Mouse (Mus musculus) liver, embryonic 12.5 days (tissue): ENCODE measurements around the gene Nbeal2. TPM values are rescaled to one million over a fixed set of nuclear protein-coding genes. Genes with fewer than 3 reads are reported as not detected.

Experiments
- ATAC-seq: fragments of 200-750 bp; cut with Nextera tagmentation; 2 replicates; pipeline ENCODE4 v1.8.0; 2017; ENCODE audit warnings: moderate number of reproducible peaks, mild to moderate bottlenecking, moderate library complexity
- H3K27ac ChIP-seq: fragments of 300-500 bp; sonication (generic); 2 replicates; pipeline ENCODE4 v1.5.1; 2016; ENCODE audit warnings: mild to moderate bottlenecking
- H3K27me3 ChIP-seq: fragments of 300-500 bp; sonication (generic); replicated peaks from 2 replicates; pipeline ENCODE4 v1.6.1; 2016; ENCODE audit warnings: mild to moderate bottlenecking, moderate library complexity
- H3K36me3 ChIP-seq: fragments of 300-500 bp; sonication (generic); 2 replicates; pipeline ENCODE4 v1.6.1; 2016; ENCODE audit warnings: mild to moderate bottlenecking, moderate library complexity
- H3K4me1 ChIP-seq: fragments of 300-500 bp; sonication (generic); 2 replicates; pipeline ENCODE4 v1.6.1; 2016
- H3K4me2 ChIP-seq: fragments of 300-500 bp; sonication (generic); 2 replicates; pipeline ENCODE4 v1.6.1; 2016; ENCODE audit warnings: mild to moderate bottlenecking, moderate library complexity
- H3K4me3 ChIP-seq: fragments of 300-500 bp; sonication (generic); 2 replicates; pipeline ENCODE4 v1.5.1; 2016; ENCODE audit warnings: mild to moderate bottlenecking, moderate library complexity
- H3K9ac ChIP-seq: fragments of 300-500 bp; sonication (generic); 2 replicates; pipeline ENCODE4 v1.6.1; 2016; ENCODE audit warnings: mild to moderate bottlenecking, moderate library complexity
- H3K9me3 ChIP-seq: fragments of 300-500 bp; sonication (generic); replicated peaks from 2 replicates; pipeline ENCODE4 v1.6.1; 2016; ENCODE audit warnings: mild to moderate bottlenecking, moderate library complexity
- WGBS: fragments of 180-500 bp; shearing (Covaris S2); methylation state at CpG from one replicate; pipeline ENCODE4 v1.1.7; 2016; ENCODE audit not compliant: insufficient replicate concordance; 5-methylcytosine and 5-hydroxymethylcytosine counted together
- polyA plus RNA-seq: library from polyadenylated mRNA; unstranded; fragments of >200 nt; fragmentation: Nextera tagmentation; extraction: Ambion mirVana; gene quantifications from 2 replicates; pipeline ENCODE4 v1.2.1, GENCODE M21; 2016

Gene Nbeal2
- polyA plus RNA-seq, 1 experiment from 2014 or later: 4.7 TPM

DNA sequence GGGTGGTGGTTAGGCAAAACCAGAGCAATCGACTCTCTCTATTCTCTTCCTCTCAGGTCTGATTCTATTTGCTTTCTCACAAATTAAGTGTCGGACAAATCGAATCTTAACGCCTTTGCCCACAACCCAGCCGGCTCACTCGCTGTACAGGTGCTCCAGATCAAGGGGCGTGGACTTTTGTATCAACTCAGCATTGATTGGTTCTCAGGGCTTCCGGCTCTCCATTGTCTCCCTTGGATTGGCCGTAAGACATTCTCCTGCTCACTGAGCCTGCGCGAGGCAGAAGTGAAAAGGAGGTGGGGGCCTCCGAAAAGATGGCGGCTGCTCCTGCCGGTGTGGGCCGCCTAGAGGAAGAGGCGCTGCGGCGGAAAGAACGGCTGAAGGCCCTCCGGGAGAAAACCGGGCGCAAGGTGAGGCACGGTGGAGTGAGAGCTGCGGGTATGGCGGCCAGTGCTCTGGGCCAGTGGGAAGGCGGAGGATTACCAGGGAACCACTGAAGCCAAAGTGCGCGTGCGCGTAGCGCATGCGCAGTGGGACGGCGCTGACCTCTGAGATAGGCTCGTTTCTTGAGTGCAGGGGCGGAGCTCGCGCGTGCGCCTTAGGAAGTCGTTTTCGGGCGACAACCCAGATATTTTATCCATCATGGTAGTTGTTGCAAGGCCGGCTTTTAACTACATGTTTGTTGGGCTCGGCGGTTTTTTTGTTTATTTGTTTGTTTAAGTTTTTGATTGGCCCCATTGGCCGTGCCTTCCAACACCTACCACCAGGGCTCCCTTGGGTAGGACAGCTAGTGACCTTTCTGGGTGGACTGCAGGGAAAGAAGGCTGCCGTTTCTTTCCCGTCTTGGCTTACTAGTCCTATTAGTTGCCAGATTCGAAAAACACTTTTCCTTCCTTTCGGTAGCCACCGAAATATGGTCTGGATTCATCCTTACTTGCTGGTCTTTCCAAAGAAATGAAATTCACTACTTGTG is 2.6 kb upstream of the Nbeal2 start, which contains the start of gene Ccdc12:
Ccdc12 (plus strand) TSS at position 255 of the 973 bp plus-strand sequence.
- H3K4me1 ChIP-seq: peaks cover 85% of the 10 kb centered on the region
- WGBS: under 1% methylated on average over 52 of the region's 52 CpGs

DNA sequence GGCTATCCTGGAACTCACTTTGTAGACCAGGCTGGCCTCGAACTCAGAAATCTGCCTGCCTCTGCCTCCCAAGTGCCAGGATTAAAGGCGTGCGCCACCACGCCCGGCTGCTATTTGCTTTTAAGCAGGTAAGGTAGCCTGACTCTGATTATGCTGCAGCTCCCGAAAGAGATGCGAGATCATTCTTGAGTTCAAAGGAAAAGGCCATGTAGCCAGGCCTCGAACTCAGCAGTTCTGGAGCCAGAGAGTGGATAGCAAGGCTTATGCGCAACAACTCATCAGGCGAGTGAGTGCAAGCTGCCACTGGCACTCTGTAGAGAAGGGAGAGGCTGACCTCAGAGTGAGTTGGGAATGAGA is 1.7 kb upstream of the Nbeal2 start:
- WGBS: 88% methylated on average over 10 of the region's 10 CpGs
- Histone ChIP-seq H3K9ac (peak overlapping the region; percentile 88; the same call in 1 of the 2 replicates), H3K4me3 (peak overlapping the region; percentile 79), H3K4me1 (peaks cover 76% of the 10 kb centered on the region), H3K27ac (peak overlapping the region; percentile 89), H3K36me3 (peaks cover 19% of the 10 kb centered on the region), H3K4me2 (peak overlapping the region; percentile 99), H3K27me3 (peaks cover 30% of the 10 kb centered on the region), H3K9me3 (no peaks in the 10 kb centered on the region)
- no peak for ATAC-seq

More for the DNA sequence above, 2.6 kb upstream of the Nbeal2 start, which contains the start of gene Ccdc12:
- Histone ChIP-seq H3K9me3 (no peaks in the 10 kb centered on the region), H3K4me2 (peak within 1 kb of the TSS; percentile 99), H3K36me3 (peaks cover 19% of the 10 kb centered on the region), H3K4me3 (peak within 1 kb of the TSS; percentile 79), H3K27ac (peak within 1 kb of the TSS; percentile 89), H3K27me3 (peaks cover 23% of the 10 kb centered on the region), H3K9ac (peak within 1 kb of the TSS; percentile 88)
- peak; percentile 84 for ATAC-seq

DNA sequence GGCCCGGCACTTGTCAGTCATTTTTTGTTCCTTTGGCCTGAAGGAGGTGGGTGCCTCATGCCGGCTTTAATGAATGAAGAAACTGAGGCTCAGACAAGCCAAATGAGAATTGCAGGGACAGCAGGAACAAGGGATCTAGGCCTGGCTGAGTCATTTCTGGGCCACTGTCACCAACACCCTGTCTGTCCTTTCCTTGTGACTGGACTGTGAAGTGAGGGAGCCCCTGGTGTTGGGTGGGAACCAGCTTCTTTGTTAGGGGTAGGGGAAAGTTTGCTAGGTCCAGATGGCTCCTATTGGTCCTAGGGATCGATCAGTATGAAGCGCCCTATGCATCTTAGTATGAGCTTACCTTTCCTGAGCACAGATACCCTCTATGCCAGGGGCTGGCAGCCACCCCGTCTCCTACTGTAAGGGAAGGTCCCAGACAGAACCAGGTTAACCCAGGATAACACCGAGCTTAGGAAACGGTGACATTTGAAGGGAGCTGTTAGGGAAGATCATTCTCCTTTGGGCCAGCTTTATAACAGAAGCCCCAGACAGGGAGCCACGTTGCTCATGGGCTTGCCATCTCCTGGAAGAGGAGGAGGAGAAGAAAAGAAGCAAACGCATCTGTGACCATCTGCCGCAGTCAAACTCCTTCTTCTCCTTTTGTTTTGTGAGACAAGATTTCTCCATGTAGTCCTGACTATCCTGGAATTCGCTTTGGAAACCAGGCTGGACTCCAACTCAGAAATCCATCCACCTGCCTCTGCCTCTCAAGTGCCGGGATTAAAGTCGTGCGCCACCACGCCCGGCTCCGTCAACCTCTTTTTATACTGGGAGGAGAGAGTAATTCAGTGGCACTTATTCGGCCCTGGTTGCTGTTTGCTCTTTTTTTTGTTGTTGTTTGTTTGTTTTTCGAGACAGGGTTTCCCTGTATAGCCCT is 1.0 kb upstream of the Nbeal2 start:
- Histone ChIP-seq H3K27ac (peak overlapping the region; percentile 89), H3K9me3 (no peaks in the 10 kb centered on the region), H3K4me3 (peak overlapping the region; percentile 74), H3K4me2 (peak overlapping the region; percentile 99), H3K9ac (peak overlapping the region; percentile 80), H3K36me3 (peaks cover 14% of the 10 kb centered on the region), H3K27me3 (peaks cover 34% of the 10 kb centered on the region), H3K4me1 (peaks cover 69% of the 10 kb centered on the region)
- no peak for ATAC-seq
- 81% methylated on average over 19 of the region's 19 CpGs for WGBS

DNA sequence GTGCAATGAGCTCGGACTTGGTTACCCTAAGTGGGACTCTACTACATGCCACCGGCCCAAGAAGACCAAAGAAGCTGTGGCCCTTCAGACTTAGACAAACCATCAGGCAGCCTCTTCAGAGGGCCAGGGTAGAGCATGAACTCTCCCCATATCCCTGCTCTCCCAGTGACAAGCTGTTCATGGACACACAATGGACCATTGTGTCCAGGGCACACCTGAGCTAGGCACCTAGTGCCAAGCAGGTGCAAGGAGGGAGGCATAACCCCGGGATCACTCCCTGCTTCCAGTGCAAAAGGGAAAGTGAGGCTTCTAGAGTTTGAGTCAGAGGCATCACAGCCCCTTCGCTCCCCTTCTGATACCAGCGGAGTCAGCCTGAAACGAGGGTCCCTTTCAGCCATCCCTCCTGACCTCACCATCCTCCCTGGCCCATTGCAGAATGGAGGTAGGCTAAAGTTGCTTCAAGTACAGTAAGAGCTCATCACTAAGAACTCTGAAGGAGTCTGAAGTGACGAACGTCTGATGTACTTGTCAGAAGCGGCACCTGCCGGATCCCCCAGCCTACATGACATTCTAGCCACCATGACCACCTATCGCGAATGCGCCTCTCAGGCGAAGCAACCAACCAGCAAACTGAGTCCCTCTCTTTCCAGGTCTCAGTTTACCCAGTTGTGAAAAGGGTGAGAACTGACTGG is 852 bp downstream of the Nbeal2 start:
- Histone ChIP-seq H3K27me3 (peaks cover 34% of the 10 kb centered on the region), H3K4me1 (peaks cover 56% of the 10 kb centered on the region), H3K36me3 (peaks cover 3% of the 10 kb centered on the region; the same call in 1 of the 2 replicates), H3K27ac (peak overlapping the region; percentile 78; the same call in 1 of the 2 replicates), H3K4me3 (peak overlapping the region; percentile 74), H3K4me2 (peak overlapping the region; percentile 99), H3K9me3 (no peaks in the 10 kb centered on the region), H3K9ac (peak overlapping the region; percentile 80)
- no peak for ATAC-seq
- 10% methylated on average over 14 of the region's 14 CpGs for WGBS

DNA sequence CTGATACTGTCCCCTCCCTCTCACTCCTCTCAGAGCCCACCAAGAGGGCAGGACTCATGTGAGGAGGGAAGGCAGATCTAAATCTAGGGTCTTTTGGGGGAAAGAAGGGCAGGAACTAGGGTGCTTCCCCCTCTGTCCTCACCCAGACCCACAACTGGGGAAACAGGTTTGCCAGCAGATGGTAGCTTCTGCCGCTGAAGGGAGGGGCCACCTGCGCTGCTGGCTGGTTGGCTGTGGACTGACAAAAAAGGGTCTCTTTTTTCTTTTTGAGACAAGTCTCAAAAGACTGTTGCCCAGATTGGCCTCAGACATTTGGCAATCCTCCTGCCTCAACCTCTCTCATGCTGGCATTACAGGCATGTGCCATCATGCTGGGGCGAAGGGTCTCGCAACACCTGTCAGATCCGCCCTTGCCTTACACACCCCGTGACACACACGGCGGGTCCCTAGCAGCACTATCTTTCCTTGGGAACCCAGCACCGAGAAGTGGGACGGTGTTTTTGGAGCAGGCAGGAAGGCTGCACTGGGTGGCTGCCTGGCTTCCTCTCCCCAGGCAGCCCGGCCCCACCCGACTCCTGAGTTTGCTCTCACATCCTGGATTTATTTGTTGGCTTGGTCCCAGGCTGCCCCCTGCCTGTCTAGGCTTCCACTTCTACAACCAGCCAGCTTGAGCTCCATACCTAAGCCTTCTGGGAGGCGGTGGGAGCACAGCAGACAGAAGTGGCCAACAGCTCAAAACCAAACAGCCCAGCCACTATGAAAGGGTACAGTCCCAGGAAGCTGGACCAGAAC is 1.8 kb downstream of the Nbeal2 start:
- H3K9ac ChIP-seq: peak overlapping the region; percentile 19; the same call in 1 of the 2 replicates
- no peak for ATAC-seq
- no peaks in the 10 kb centered on the region for H3K36me3 ChIP-seq
- peak overlapping the region; percentile 74 for H3K4me3 ChIP-seq
- H3K4me1 ChIP-seq: peaks cover 47% of the 10 kb centered on the region
- H3K27ac ChIP-seq: no peak overlapping the region
- no peaks in the 10 kb centered on the region for H3K9me3 ChIP-seq
- H3K27me3 ChIP-seq: peaks cover 34% of the 10 kb centered on the region
- H3K4me2 ChIP-seq: peak overlapping the region; percentile 99
- WGBS: 23% methylated on average over 13 of the region's 13 CpGs

DNA sequence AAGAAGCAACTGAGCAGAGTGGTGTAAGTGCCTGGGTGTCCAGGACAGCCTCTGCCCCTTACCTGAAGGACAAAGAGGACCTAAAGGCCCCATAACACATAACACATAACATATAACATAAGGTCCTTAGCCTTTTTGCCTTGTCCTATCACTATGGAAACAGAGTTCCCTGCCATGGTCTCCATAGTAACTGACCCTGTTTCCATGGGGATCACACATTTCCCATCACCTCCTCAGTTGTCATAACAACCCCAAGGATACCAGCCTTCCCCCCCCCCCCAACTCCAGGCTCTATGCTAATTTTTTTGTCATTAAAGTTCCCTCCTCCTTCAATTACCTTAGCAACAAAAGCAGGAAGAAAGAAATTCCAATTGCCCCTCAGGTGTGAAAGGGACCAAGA is 4.2 kb downstream of the Nbeal2 start:
- no peak overlapping the region for H3K27ac ChIP-seq
- no peak for ATAC-seq
- no peak overlapping the region for H3K9ac ChIP-seq
- peaks cover 50% of the 10 kb centered on the region for H3K4me1 ChIP-seq
- H3K4me3 ChIP-seq: no peak overlapping the region
- no peaks in the 10 kb centered on the region for H3K36me3 ChIP-seq
- H3K9me3 ChIP-seq: no peaks in the 10 kb centered on the region
- H3K27me3 ChIP-seq: peaks cover 34% of the 10 kb centered on the region
- no peak overlapping the region for H3K4me2 ChIP-seq

DNA sequence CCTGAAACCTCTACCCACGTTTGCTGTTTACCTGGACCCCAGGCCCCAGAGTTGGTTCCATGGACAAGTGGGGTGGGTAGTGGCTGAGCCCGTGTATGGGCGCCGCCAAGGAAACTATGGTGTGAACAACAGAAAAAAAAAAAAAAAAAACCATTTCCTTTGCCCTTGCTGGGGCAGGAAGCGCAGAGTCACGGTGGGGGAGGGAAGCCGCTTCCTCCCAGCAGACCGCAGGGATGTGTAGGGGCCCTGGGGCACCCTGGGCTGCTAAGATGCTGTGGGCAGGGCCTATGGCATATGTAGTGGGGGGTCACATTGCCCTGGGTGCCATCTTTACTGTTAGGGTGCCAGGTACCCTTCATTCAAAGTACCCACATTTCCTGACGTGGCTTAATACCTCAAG is 8.7 kb downstream of the Nbeal2 start:
- 0 out of 2 replicates have a peak overlapping the region, but pooled peaks have one; percentile 12 for H3K4me3 ChIP-seq
- H3K36me3 ChIP-seq: peaks cover 13% of the 10 kb centered on the region; the same call in 1 of the 2 replicates
- peak overlapping the region; percentile 48 for H3K4me2 ChIP-seq
- WGBS: 22% methylated on average over 9 of the region's 9 CpGs
- no peaks in the 10 kb centered on the region for H3K27me3 ChIP-seq
- peak; percentile 33; the same call in 1 of the 2 replicates for ATAC-seq
- H3K9ac ChIP-seq: no peak overlapping the region
- peaks cover 39% of the 10 kb centered on the region for H3K4me1 ChIP-seq
- H3K9me3 ChIP-seq: no peaks in the 10 kb centered on the region
- H3K27ac ChIP-seq: 0 out of 2 replicates have a peak overlapping the region, but pooled peaks have one; percentile 28

DNA sequence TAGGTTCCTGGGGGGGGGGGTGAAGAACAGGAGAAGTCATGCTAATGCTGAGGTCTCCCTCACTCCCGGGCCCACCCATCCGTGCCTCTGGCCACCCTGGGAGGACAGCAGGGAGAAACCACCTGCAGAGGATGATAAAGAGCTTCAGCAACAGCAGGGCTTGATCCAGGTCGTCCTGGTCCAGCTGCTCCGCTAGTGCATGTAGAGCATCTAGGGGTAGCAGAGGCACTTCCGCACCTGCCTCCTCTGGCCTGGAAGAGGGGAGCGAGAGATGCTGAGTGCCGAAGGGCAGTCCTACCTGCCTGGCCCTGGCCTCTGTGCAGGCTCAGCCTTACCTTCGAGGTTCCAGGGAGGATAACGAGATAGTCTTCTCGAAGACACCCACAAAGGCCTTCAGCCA is 9.7 kb downstream of the Nbeal2 start:
- no peak overlapping the region for H3K27ac ChIP-seq
- WGBS: 70% methylated on average over 10 of the region's 10 CpGs
- no peak for ATAC-seq
- H3K9ac ChIP-seq: no peak overlapping the region
- H3K4me1 ChIP-seq: peaks cover 39% of the 10 kb centered on the region
- H3K9me3 ChIP-seq: no peaks in the 10 kb centered on the region
- peaks cover 22% of the 10 kb centered on the region for H3K36me3 ChIP-seq
- H3K4me3 ChIP-seq: no peak overlapping the region
- H3K4me2 ChIP-seq: peak overlapping the region; percentile 48; the same call in 1 of the 2 replicates
- no peaks in the 10 kb centered on the region for H3K27me3 ChIP-seq

DNA sequence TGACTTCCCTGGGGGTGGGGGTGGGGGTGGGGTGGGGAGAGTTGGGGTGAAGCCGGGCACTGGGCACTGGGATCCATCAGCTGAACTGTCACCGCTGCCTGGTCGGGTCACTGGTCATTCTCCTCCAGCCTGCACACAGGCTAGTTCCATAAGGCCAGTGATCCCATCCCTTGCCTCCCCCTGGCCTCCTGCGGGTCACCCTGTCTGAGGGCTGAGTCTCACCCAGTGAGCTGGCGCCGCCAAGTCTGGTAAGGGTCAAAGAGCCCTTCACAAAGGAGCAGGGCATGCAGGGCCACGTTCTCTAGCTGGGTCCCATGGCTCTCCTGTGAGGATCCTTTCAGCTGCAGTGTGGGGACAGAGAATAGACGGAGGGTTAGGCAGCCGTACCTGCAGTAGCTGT is 10.2 kb downstream of the Nbeal2 start:
- no peak overlapping the region for H3K4me2 ChIP-seq
- no peak overlapping the region for H3K4me3 ChIP-seq
- no peak overlapping the region for H3K27ac ChIP-seq
- H3K9me3 ChIP-seq: no peaks in the 10 kb centered on the region
- peaks cover 36% of the 10 kb centered on the region for H3K4me1 ChIP-seq
- H3K9ac ChIP-seq: no peak overlapping the region
- H3K27me3 ChIP-seq: no peaks in the 10 kb centered on the region
- 66% methylated on average over 9 of the region's 9 CpGs for WGBS
- ATAC-seq: no peak
- peaks cover 27% of the 10 kb centered on the region for H3K36me3 ChIP-seq

DNA sequence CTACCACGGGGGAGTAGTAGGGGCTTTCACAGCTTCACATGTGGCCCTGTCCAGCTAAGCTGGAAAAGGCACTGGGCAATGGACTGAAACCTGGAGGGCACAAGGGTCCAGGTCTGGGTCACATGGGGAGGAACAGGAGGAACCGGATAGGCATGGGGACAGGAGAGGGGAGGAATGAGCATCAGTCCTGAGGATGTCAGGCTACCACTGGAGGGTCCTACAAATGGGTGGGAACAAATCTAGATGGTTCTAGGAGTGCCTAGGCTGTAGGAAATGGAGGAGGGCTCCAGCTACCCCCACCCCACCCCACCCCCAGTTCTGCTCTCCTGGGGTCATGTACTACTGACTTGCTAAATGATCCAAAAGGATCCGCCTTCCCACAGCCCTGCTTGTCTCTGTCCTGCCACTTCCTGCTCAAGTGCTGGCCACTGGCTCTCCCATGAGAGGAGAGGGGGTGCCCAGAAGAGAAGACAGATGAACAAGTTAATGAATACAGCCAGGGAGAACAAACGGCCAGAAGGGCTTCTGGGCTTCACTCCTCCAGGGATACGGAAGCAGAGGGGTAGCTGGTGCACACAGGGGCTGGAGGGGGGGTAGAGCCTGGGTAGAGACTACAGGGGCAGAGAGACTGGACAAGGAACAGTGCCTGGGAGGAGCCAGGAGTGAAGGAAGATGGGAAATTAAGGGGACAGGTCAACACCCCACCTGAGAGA is 11.0 kb downstream of the Nbeal2 start:
- Histone ChIP-seq H3K9me3 (no peaks in the 10 kb centered on the region), H3K4me1 (peaks cover 34% of the 10 kb centered on the region), H3K27ac (no peak overlapping the region), H3K4me2 (no peak overlapping the region), H3K36me3 (peaks cover 34% of the 10 kb centered on the region), H3K4me3 (no peak overlapping the region), H3K27me3 (no peaks in the 10 kb centered on the region), H3K9ac (no peak overlapping the region)
- 54% methylated on average over 5 of the region's 5 CpGs for WGBS
- no peak for ATAC-seq
